Mouse (Mus musculus) kidney, adult 2 months (tissue): ENCODE data around the gene Pcdh7. TPM values are rescaled to one million over a fixed set of nuclear protein-coding genes. Genes with fewer than 3 reads are reported as not detected.

Source experiments
- DNase-seq: peaks from one replicate; pipeline ENCODE4 v3.0.0; 2021
- H3K27ac ChIP-seq: fragments of 200-500 bp; 2 replicates; pipeline ENCODE4 v1.5.1; 2012; ENCODE audit warnings: low read depth, low read length, control low read depth, inconsistent platforms; ENCODE audit not compliant: insufficient read depth
- H3K27me3 ChIP-seq: fragments of 200-500 bp; replicated peaks from 2 replicates; pipeline ENCODE4 v1.6.1; 2012; ENCODE audit warnings: mild to moderate bottlenecking, moderate library complexity, low read length, inconsistent platforms; ENCODE audit not compliant: control insufficient read depth, insufficient read depth
- H3K36me3 ChIP-seq: fragments of 200-500 bp; 2 replicates; pipeline ENCODE4 v1.6.1; 2012; ENCODE audit warnings: mild to moderate bottlenecking, moderate library complexity, low read length, inconsistent platforms; ENCODE audit not compliant: control insufficient read depth, insufficient read depth
- H3K4me1 ChIP-seq: fragments of 200-500 bp; 2 replicates; pipeline ENCODE4 v1.6.1; 2011; ENCODE audit warnings: low read length; ENCODE audit not compliant: control insufficient read depth, insufficient read depth
- H3K4me3 ChIP-seq: fragments of 200-500 bp; 2 replicates; pipeline ENCODE4 v1.5.1; 2011; ENCODE audit warnings: mild to moderate bottlenecking, low read depth, low read length, control low read depth; ENCODE audit not compliant: insufficient read depth
- CTCF ChIP-seq: fragments of 200-500 bp; conservative IDR thresholded peaks from 2 replicates; pipeline ENCODE4 v1.5.1; 2011; ENCODE audit warnings: low read depth, mild to moderate bottlenecking, control low read depth, low read length, moderate library complexity, mixed read lengths; ENCODE audit not compliant: insufficient read depth, insufficient read length
- POLR2A ChIP-seq: fragments of 200-500 bp; IDR thresholded peaks from one replicate; pipeline ENCODE4 v1.6.1; 2011; ENCODE audit warnings: low read depth, low read length, control low read depth
- WGBS: fragments of 180-500 bp; shearing (Covaris S2); methylation state at CpG from one replicate; pipeline ENCODE4 v1.1.7; 2018; 5-methylcytosine and 5-hydroxymethylcytosine counted together
- polyA plus RNA-seq: library from polyadenylated mRNA; depleted of rRNA; stranded (reverse); fragments of >200 nt; gene quantifications from 2 replicates; pipeline ENCODE4 v1.2.3, GENCODE M21; 2012

The Pcdh7 gene
- polyA plus RNA-seq, 1 experiment: 7.1 TPM

DNA sequence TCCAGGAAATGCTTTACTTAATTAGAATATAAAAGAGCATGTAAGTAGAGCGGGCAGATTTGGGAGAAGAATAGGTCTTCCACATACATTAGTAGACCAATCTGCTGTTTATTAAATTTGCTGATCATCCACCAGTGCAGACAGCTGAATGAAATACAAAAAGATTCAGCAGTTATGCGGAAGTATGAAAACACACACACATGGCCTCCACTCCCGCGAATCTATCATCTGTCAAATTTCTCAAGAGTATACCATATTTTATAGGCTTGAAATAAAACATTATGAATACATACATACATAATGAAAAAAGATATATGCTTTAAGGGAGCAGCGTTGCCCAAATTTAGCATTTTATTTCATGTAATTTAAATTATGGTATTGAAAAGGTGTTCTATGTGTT lies 213.6 kb downstream of the Pcdh7 start:
- WGBS: 97% methylated on average over 5 of the region's 5 CpGs
- TF ChIP-seq POLR2A (no peak), CTCF (no peak)

DNA sequence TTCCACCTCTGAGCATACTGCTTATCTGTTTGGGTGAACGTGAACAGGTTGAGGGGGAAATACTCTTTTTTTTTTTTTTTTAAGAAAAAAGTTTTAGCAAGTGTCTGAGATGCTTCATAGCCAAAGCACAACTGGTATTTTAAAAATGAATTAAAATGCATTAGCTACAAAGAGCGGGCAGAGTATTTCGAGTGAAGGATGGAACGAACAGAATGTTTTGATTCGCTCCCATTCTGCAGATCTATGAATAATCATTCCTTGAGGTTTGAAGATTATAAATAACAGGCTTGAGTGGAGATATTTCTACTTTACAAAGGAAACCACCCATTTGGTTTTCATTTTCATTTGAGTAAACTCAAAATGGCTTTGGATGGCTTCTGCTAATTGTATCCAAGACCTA lies 214.0 kb downstream of the Pcdh7 start:
- DNase-seq: no peak
- H3K4me3 ChIP-seq: no peak overlapping the region
- no peaks in the 10 kb centered on the region for H3K27me3 ChIP-seq
- no peaks in the 10 kb centered on the region for H3K4me1 ChIP-seq
- WGBS: 93% methylated on average over 5 of the region's 5 CpGs
- TF ChIP-seq POLR2A: no peak
- no peak for TF ChIP-seq CTCF
- no peak overlapping the region for H3K27ac ChIP-seq
- no peaks in the 10 kb centered on the region for H3K36me3 ChIP-seq

More for the DNA sequence above, 213.6 kb downstream of the Pcdh7 start:
- no peaks in the 10 kb centered on the region for H3K4me1 ChIP-seq
- H3K27ac ChIP-seq: no peak overlapping the region
- H3K27me3 ChIP-seq: no peaks in the 10 kb centered on the region
- H3K36me3 ChIP-seq: no peaks in the 10 kb centered on the region
- no peak overlapping the region for H3K4me3 ChIP-seq
- DNase-seq: no peak

DNA sequence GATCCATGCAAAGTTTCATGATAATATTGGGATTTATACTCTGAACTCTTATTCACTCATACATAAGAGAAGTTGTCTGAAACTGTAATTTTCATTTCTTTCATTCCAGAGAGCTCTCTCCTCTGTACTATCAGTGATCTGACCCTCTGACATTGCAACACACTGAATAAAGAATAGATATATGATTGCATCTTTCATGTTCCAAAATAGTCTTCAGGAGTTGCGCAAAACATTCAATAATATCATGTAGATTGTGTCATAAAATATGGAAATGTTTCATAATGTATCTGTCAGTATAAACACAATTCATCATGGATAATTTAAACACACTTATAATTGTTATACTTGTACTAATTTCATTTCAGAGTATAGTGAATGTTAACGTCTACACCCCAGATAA lies 216.9 kb downstream of the Pcdh7 start:
- 90% methylated on average over 2 of the region's 2 CpGs for WGBS
- Histone ChIP-seq H3K27ac (no peak overlapping the region), H3K36me3 (no peaks in the 10 kb centered on the region), H3K27me3 (no peaks in the 10 kb centered on the region), H3K4me1 (no peaks in the 10 kb centered on the region), H3K4me3 (no peak overlapping the region)
- DNase-seq: no peak
- no peak for TF ChIP-seq POLR2A
- TF ChIP-seq CTCF: no peak

DNA sequence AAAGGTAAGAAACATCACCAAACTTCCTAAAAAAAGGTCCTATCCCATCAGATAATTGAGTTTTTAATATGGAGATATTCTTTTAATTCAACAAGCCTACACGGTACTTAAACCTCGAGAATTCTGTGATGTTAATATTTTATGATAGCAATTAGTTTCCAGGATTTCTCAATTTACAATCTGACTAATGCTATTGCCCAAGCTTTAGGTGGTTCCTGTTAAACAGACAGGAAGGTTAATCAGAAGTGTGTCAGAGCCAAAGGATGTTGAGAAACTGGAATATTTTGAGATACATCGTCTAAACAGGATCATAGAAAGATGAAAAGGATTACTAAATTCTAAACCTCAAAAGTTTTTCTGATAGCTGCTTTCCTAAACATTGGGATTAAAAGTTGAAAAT lies 222.7 kb downstream of the Pcdh7 start:
- Histone ChIP-seq H3K4me3 (no peak overlapping the region), H3K36me3 (no peaks in the 10 kb centered on the region), H3K27ac (no peak overlapping the region), H3K4me1 (no peaks in the 10 kb centered on the region), H3K27me3 (no peaks in the 10 kb centered on the region)
- TF ChIP-seq POLR2A (no peak), CTCF (no peak)
- no peak for DNase-seq
- WGBS: 69% methylated on average over 3 of the region's 3 CpGs

DNA sequence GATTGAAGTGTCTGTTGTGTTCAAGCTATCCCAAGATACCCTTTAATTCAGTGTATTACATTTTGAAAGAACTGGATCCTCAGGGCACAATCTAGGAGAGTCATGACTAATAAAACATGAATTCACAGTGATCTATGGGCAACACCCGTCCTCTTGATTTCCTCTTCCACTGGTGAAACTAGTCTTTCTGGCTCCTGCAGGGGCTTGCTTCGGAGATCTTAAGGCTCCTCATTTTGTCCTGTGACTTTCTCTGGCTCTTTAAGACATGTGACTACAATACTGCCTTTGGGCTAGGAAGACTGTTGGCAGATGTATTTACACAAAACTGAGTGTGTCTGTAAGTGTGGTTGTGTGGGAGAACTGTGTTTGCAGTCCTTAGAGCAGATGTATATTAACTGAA lies 225.4 kb downstream of the Pcdh7 start:
- no peak for DNase-seq
- no peaks in the 10 kb centered on the region for H3K36me3 ChIP-seq

DNA sequence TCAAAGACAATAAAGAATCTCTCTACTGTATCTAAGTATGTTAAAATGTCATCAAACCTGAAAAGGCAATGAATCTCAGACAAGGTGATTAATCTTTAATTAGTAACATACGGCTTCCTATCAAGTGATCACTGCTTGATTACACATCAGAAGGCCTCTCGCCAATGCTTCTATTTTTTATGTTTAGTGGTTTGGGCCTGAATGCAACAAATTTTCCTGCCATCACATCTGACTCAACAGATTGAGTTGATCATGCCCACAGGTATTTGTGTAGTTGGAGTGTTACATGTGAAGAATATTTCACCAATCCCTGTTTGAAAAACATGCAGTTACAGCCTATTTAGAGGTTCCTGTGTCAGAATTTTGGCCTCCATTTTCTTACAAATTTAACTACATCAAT lies 225.8 kb downstream of the Pcdh7 start:
- Histone ChIP-seq H3K36me3 (no peaks in the 10 kb centered on the region), H3K27ac (no peak overlapping the region)
- WGBS: 84% methylated on average over 2 of the region's 2 CpGs

More for the DNA sequence above, 225.4 kb downstream of the Pcdh7 start:
- TF ChIP-seq POLR2A (no peak), CTCF (no peak)
- Histone ChIP-seq H3K27ac (no peak overlapping the region), H3K27me3 (no peaks in the 10 kb centered on the region), H3K4me1 (no peaks in the 10 kb centered on the region), H3K4me3 (no peak overlapping the region)
- WGBS: 81% methylated on average over 2 of the region's 2 CpGs

DNA sequence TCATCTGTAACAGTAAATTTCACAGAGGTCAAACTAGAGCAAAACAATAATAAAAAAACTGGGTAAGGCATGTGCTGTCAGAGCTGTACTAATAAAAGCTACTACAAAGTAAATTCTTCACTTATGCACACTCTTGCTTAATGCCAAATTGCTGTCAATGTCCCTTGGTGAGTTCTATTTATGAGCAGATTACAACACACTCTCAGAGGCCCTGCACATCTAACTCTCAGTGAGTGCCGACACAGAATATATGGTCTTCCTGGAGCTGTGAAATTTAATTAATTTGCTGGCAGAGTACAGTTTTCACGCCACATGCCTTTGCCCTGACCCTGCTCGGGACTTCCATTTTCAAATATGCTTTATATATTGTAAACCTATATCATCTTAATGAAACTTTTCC lies 227.7 kb downstream of the Pcdh7 start:
- Histone ChIP-seq H3K4me3 (no peak overlapping the region), H3K27ac (no peak overlapping the region), H3K4me1 (no peaks in the 10 kb centered on the region), H3K27me3 (no peaks in the 10 kb centered on the region), H3K36me3 (no peaks in the 10 kb centered on the region)
- no peak for TF ChIP-seq POLR2A
- TF ChIP-seq CTCF: no peak
- WGBS: 66% methylated on average over 3 of the region's 3 CpGs
- no peak for DNase-seq

More for the DNA sequence above, 225.8 kb downstream of the Pcdh7 start:
- no peaks in the 10 kb centered on the region for H3K27me3 ChIP-seq
- TF ChIP-seq POLR2A (no peak), CTCF (no peak)
- no peaks in the 10 kb centered on the region for H3K4me1 ChIP-seq
- H3K4me3 ChIP-seq: no peak overlapping the region
- DNase-seq: no peak

DNA sequence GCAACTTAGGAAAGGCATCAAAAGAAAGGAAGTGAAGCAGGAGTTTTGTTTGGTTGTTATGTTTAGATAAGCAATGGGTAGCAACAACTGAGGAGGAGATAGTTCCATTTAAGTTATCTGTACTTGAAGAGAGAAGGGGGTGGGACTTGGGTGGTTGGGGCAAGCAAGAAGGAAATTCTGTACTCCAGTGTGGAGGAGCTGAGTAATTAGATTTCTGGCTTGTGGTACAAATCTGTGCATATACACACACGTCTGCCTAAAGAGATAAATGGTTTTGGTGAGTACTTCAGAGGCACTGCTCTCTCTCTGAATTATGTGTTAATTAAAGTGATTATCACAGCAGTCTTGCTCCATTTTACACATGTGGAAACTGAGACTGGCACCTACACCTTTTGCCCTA lies 241.6 kb downstream of the Pcdh7 start:
- H3K27ac ChIP-seq: no peak overlapping the region
- no peaks in the 10 kb centered on the region for H3K36me3 ChIP-seq
- H3K4me1 ChIP-seq: no peaks in the 10 kb centered on the region
- TF ChIP-seq CTCF: no peak
- H3K4me3 ChIP-seq: no peak overlapping the region
- no peaks in the 10 kb centered on the region for H3K27me3 ChIP-seq
- WGBS: 71% methylated on average over 1 of the region's 1 CpGs
- no peak for DNase-seq
